Mouse (Mus musculus): ENCODE results near the gene Rcc2.

GRCm38 (mm10) chr4:140665760-140666159, 34.6 kb upstream of the Rcc2 start, which contains the start of gene Arhgef10l:
- no peak for TF ChIP-seq CTCF (IDR thresholded peaks at IDR 0.05; ENCODE audit: low read depth, low read length)
- TF ChIP-seq GATA1 (IDR thresholded peaks at IDR 0.05; ENCODE audit: borderline replicate concordance, low read length): no peak
- no peak for TF ChIP-seq POLR2AphosphoS5 (IDR thresholded peaks at IDR 0.05; ENCODE audit: insufficient replicate concordance, low read depth, low read length)
- no peak for TF ChIP-seq GATA2 (IDR thresholded peaks at IDR 0.05; ENCODE audit: borderline replicate concordance, low read depth, low read length)
